Mouse (Mus musculus) kidney, embryonic 15.5 days (tissue): ENCODE measurements at regions not wholly inside any gene's neighbourhood (a gene's known extent, or its start where the extent isn't known, plus 50 kb on each side); places are given as distances from the start of the nearest gene placed in this dataset.

Experiments
- ATAC-seq: fragments of 200-750 bp; cut with Nextera tagmentation; replicated peaks from 2 replicates; pipeline ENCODE4 v1.8.0; 2017; ENCODE audit warnings: moderate TSS enrichment; ENCODE audit not compliant: low FRiP score
- H3K27ac ChIP-seq: fragments of 300-500 bp; sonication (generic); 2 replicates; pipeline ENCODE4 v1.5.1; 2015; ENCODE audit warnings: mild to moderate bottlenecking, inconsistent platforms
- H3K27me3 ChIP-seq: fragments of 300-500 bp; sonication (generic); 2 replicates; pipeline ENCODE4 v1.6.1; 2015; ENCODE audit warnings: inconsistent platforms
- H3K36me3 ChIP-seq: fragments of 300-500 bp; sonication (generic); 2 replicates; pipeline ENCODE4 v1.6.1; 2015; ENCODE audit warnings: inconsistent platforms
- H3K4me1 ChIP-seq: fragments of 300-500 bp; sonication (generic); 2 replicates; pipeline ENCODE4 v1.6.1; 2015; ENCODE audit warnings: inconsistent platforms
- H3K4me2 ChIP-seq: fragments of 300-500 bp; sonication (generic); 2 replicates; pipeline ENCODE4 v1.6.1; 2015; ENCODE audit warnings: moderate library complexity, mild to moderate bottlenecking, inconsistent platforms
- H3K4me3 ChIP-seq: fragments of 300-500 bp; sonication (generic); replicated peaks from 2 replicates; pipeline ENCODE4 v1.5.1; 2015; ENCODE audit warnings: mild to moderate bottlenecking, inconsistent platforms
- H3K9ac ChIP-seq: fragments of 300-500 bp; sonication (generic); 2 replicates; pipeline ENCODE4 v1.6.1; 2015; ENCODE audit warnings: mild to moderate bottlenecking, inconsistent platforms
- H3K9me3 ChIP-seq: fragments of 300-500 bp; sonication (generic); replicated peaks from 2 replicates; pipeline ENCODE4 v1.6.1; 2016; ENCODE audit warnings: inconsistent platforms
- WGBS: fragments of 180-500 bp; shearing (Covaris S2); methylation state at CpG from one replicate; pipeline ENCODE4 v1.1.7; 2015; ENCODE audit warnings: mixed read lengths; 5-methylcytosine and 5-hydroxymethylcytosine counted together

DNA sequence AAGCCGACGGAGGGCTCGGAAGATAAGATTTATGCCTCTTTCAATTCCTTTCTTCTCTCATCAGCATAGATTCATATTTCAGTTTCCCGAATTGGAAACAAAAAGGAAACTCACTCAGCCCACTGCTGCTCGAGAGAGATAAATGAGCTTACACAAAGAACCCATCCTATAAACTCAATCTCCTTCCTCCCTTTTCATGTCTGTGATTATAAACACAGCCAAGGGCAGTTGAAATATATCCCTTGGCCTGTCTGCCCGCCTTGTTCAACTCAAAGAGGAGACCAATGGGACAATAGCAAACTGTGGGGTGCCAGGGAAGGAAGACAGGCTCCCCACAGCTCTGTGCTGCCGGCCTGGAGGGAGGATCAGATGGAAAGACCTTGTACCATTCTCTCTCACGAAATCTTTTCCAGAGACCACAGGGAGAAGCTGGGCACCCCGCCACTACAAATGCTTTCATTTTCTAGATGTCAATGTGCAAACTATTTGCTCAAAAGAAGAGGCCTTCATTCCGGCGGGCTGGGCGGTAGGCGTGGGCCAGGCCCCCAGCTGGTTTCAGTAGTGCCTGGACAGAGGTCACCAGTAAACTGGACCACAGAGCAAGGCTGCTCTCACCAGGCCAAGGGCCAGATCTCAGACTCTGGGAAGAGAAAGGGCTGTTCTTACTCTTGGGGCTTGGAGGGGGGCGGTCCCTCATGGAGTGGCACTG, 69.7 kb upstream of the Syt13 start:
- Histone ChIP-seq H3K9me3 (no peaks in the 10 kb centered on the region), H3K27ac (peak overlapping the region; percentile 83), H3K27me3 (0 out of 2 replicates have a peak, but pooled peaks cover 5% of the 10 kb centered on the region), H3K9ac (no peak overlapping the region), H3K4me1 (peaks cover 40% of the 10 kb centered on the region), H3K4me2 (no peak overlapping the region), H3K4me3 (no peak overlapping the region), H3K36me3 (no peaks in the 10 kb centered on the region)
- 35% methylated on average over 14 of the region's 14 CpGs for WGBS
- ATAC-seq: peak; percentile 55; the same call in 1 of the 2 replicates

- Histone ChIP-seq H3K4me3 (no peak overlapping the region), H3K27me3 (no peaks in the 10 kb centered on the region), H3K36me3 (no peaks in the 10 kb centered on the region), H3K4me2 (no peak overlapping the region), H3K9me3 (no peaks in the 10 kb centered on the region), H3K27ac (peak overlapping the region; percentile 51), H3K4me1 (peaks cover 32% of the 10 kb centered on the region), H3K9ac (no peak overlapping the region)
- 29% methylated on average over 13 of the region's 13 CpGs for WGBS
- ATAC-seq: no peak
Observed at GRCm38 (mm10) chr2:92848962-92849361, 65.9 kb upstream of the Syt13 start.

GRCm38 (mm10) chr2:92851336-92851735, 63.6 kb upstream of the Syt13 start:
- H3K27me3 ChIP-seq: no peaks in the 10 kb centered on the region
- ATAC-seq: no peak
- no peak overlapping the region for H3K9ac ChIP-seq
- H3K9me3 ChIP-seq: no peaks in the 10 kb centered on the region
- H3K4me2 ChIP-seq: no peak overlapping the region
- H3K4me3 ChIP-seq: no peak overlapping the region
- no peaks in the 10 kb centered on the region for H3K36me3 ChIP-seq
- H3K4me1 ChIP-seq: peaks cover 14% of the 10 kb centered on the region
- 43% methylated on average over 5 of the region's 5 CpGs for WGBS
- no peak overlapping the region for H3K27ac ChIP-seq

GRCm38 (mm10) chr2:92853175-92853574, 61.7 kb upstream of the Syt13 start:
- Histone ChIP-seq H3K4me1 (peaks cover 14% of the 10 kb centered on the region), H3K36me3 (no peaks in the 10 kb centered on the region), H3K4me3 (no peak overlapping the region), H3K9ac (no peak overlapping the region), H3K9me3 (no peaks in the 10 kb centered on the region), H3K27ac (no peak overlapping the region), H3K27me3 (no peaks in the 10 kb centered on the region), H3K4me2 (no peak overlapping the region)
- no peak for ATAC-seq
- 93% methylated on average over 3 of the region's 3 CpGs for WGBS

DNA sequence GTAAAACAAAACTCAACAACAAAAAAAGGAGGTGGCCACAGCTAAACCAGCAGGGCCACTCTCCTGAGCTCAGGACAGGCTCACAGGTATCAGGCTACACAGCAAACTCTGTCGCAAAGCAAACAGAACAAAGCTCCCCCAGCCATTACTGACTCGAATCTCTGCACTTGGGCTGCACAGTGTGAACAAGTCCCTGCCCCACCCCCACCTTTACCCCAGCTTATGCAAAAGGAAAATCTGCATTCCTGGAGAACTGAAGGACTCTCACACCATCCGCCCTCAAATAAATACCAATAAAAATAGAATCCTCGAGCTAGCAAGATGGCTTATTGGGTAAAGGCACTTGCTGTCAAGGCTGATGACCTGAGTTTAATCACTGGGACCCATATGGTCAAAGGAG, 60.6 kb upstream of the Syt13 start:
- no peak for ATAC-seq
- Histone ChIP-seq H3K9me3 (no peaks in the 10 kb centered on the region), H3K9ac (no peak overlapping the region), H3K27me3 (no peaks in the 10 kb centered on the region), H3K4me2 (no peak overlapping the region), H3K4me1 (peaks cover 5% of the 10 kb centered on the region), H3K27ac (no peak overlapping the region), H3K4me3 (no peak overlapping the region), H3K36me3 (no peaks in the 10 kb centered on the region)
- 54% methylated on average over 4 of the region's 4 CpGs for WGBS

GRCm38 (mm10) chr2:92856047-92856446, 58.9 kb upstream of the Syt13 start:
- H3K4me2 ChIP-seq: no peak overlapping the region
- no peak overlapping the region for H3K27ac ChIP-seq
- H3K9ac ChIP-seq: no peak overlapping the region
- H3K36me3 ChIP-seq: no peaks in the 10 kb centered on the region
- no peak for ATAC-seq
- H3K4me1 ChIP-seq: 0 out of 2 replicates have a peak, but pooled peaks cover 4% of the 10 kb centered on the region
- no peak overlapping the region for H3K4me3 ChIP-seq
- 72% methylated on average over 12 of the region's 12 CpGs for WGBS
- no peaks in the 10 kb centered on the region for H3K9me3 ChIP-seq
- no peaks in the 10 kb centered on the region; the same call in 1 of the 2 replicates for H3K27me3 ChIP-seq

DNA sequence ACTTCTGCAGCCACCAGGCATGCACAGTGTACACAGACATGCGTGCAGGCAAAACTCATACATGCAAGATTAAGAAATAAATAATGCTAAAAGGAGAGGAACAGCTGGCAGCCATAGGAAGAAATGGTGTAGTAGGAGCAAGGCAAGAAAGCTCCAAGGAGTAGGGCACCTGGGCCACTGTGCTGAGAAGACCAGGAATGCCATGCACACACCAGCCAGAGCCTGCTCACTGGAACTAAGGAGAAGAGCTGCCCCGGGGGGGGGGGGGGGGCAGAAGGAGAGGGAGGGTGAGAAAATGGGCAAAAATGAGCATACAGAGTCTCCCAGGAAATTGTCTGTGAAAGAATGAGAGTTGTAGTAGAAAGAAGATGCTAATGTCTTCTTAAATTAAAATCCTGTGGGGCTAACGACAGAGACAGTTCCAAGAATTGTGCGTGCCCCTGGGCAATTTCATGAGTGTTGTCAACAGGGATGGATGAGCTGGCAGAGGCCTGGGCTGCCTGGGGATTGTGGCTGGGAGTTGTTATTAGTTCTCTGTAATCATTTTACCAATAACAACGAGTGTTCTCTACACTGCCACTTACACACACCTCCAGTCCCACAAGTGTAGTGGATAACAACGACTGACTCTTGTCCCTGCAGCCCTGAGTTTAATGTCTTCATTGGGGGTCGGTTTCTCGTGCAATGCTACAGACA, 54.2 kb upstream of the Syt13 start:
- Histone ChIP-seq H3K9me3 (peaks cover 6% of the 10 kb centered on the region; the same call in 1 of the 2 replicates), H3K36me3 (no peaks in the 10 kb centered on the region), H3K27ac (no peak overlapping the region), H3K4me1 (no peaks in the 10 kb centered on the region), H3K9ac (no peak overlapping the region), H3K4me2 (no peak overlapping the region), H3K27me3 (no peaks in the 10 kb centered on the region; the same call in 1 of the 2 replicates), H3K4me3 (no peak overlapping the region)
- no peak for ATAC-seq
- WGBS: 71% methylated on average over 7 of the region's 8 CpGs
